Mouse (Mus musculus): ENCODE measurements around the gene Churc1.
"Not testable (repeated sequence)": the region's sequence is repeated elsewhere in the genome, so short reads cannot be mapped to it uniquely, and the experiment has no call there.

Gene Churc1

GRCm38 (mm10) chr12:76765354-76765851 lies at the start of gene Churc1, which contains the start of gene Fntb:
TSS of gene Churc1 (plus strand) at chr12:76765538.
TSS of gene Fntb (plus strand) at chr12:76765589.
- DNase-seq (ENCODE audit: low spot score): peak; percentile 83

GRCm38 (mm10) chr12:76718384-76718783 lies 47.0 kb upstream of the Churc1 start:
- no peak for DNase-seq (ENCODE audit: low spot score)

GRCm38 (mm10) chr12:76720572-76720971 lies 44.8 kb upstream of the Churc1 start:
- no peak for DNase-seq (ENCODE audit: low spot score)

- DNase-seq (ENCODE audit: low spot score): no peak
Observed at GRCm38 (mm10) chr12:76722026-76722425, 43.3 kb upstream of the Churc1 start.

GRCm38 (mm10) chr12:76727955-76728354 lies 37.4 kb upstream of the Churc1 start:
- no peak for DNase-seq (ENCODE audit: low spot score)

- DNase-seq (ENCODE audit: low spot score): no peak
Observed at GRCm38 (mm10) chr12:76750866-76751459, 14.4 kb upstream of the Churc1 start.

GRCm38 (mm10) chr12:76752652-76753318 lies 12.6 kb upstream of the Churc1 start:
- DNase-seq (ENCODE audit: low spot score): no peak

GRCm38 (mm10) chr12:76765901-76766630 lies 728 bp downstream of the Churc1 start:
- DNase-seq (ENCODE audit: low spot score): no peak

- no peak for DNase-seq (ENCODE audit: low spot score)
Observed at GRCm38 (mm10) chr12:76770841-76771500, 5.6 kb downstream of the Churc1 start.

- no peak for DNase-seq (ENCODE audit: low spot score)
Observed at GRCm38 (mm10) chr12:76771540-76771939, 6.2 kb downstream of the Churc1 start.

- no peak for DNase-seq (ENCODE audit: low spot score)
Observed at GRCm38 (mm10) chr12:76774652-76775051, 9.3 kb downstream of the Churc1 start.

- no peak for DNase-seq (ENCODE audit: low spot score)
Observed at GRCm38 (mm10) chr12:76775132-76775531, 9.8 kb downstream of the Churc1 start.

GRCm38 (mm10) chr12:76776898-76777297 lies 11.6 kb downstream of the Churc1 start:
- DNase-seq (ENCODE audit: low spot score): no peak

GRCm38 (mm10) chr12:76777845-76778244 lies 12.5 kb downstream of the Churc1 start:
- no peak for DNase-seq (ENCODE audit: low spot score)

GRCm38 (mm10) chr12:76778305-76779083 lies 13.2 kb downstream of the Churc1 start:
- DNase-seq (ENCODE audit: low spot score): no peak

- no peak for DNase-seq (ENCODE audit: low spot score)
Observed at GRCm38 (mm10) chr12:76779951-76780350, 14.6 kb downstream of the Churc1 start.

- DNase-seq (ENCODE audit: low spot score): no peak
Observed at GRCm38 (mm10) chr12:76780639-76781468, 15.5 kb downstream of the Churc1 start.

GRCm38 (mm10) chr12:76784056-76784619 lies 18.8 kb downstream of the Churc1 start:
- DNase-seq (ENCODE audit: low spot score): no peak

- DNase-seq (ENCODE audit: low spot score): no peak
Observed at GRCm38 (mm10) chr12:76790446-76791084, 25.2 kb downstream of the Churc1 start.

- DNase-seq (ENCODE audit: low spot score): not testable (repeated sequence)
Observed at GRCm38 (mm10) chr12:76792540-76792939, 27.2 kb downstream of the Churc1 start.
